Comparison of ENCODE assay signal across 8 mouse cellular contexts in genomic region chr5:148897941-148898417, GRCm38 (mm10). TPM values are rescaled to one million over a fixed set of nuclear protein-coding genes. Genes with fewer than 3 reads are reported as not detected.
A peak's percentile ranks its signal among the peaks of the same experiment; 100 is the strongest.
DNase-seq lines count a peak whose midpoint lies in the region; ATAC-seq and TF ChIP-seq lines count a peak whose summit lies in the region.

No protein-coding gene starts in this region.

- intact Hi-C loops in heart, postnatal 10 days (cut with DNase I): no loop called here
- intact Hi-C loops in gastrocnemius, postnatal 36 days (cut with DNase I): no loop called here

- H3K9ac ChIP-seq in intestine, embryonic 15.5 days: no peak overlapping the region
- H3K9ac ChIP-seq in intestine, embryonic 16.5 days (ENCODE audit: low read depth, low read length): no peak overlapping the region

- no peak overlapping the region for H3K4me2 ChIP-seq in intestine, embryonic 15.5 days (replicated peaks)
- H3K4me2 ChIP-seq in intestine, embryonic 16.5 days (ENCODE audit: low read depth, low read length): no peak overlapping the region

- ATAC-seq in intestine, embryonic 15.5 days: 0 out of 2 replicates have a peak, but pooled peaks have one; percentile 28
- ATAC-seq in intestine, embryonic 16.5 days: no peak

- no peak for TF ChIP-seq CTCF in brain, embryonic 14.5 days (IDR thresholded peaks at IDR 0.05; ENCODE audit: borderline replicate concordance, extremely low read depth, insufficient read depth, insufficient read length)

- 0 out of 2 replicates have a peak, but pooled peaks cover 5% of the 10 kb centered on the region for H3K36me3 ChIP-seq in intestine, embryonic 15.5 days
- H3K36me3 ChIP-seq in intestine, embryonic 16.5 days (ENCODE audit: control insufficient read depth, insufficient read depth, low read length): no peaks in the 10 kb centered on the region

- TF ChIP-seq POLR2A in brain, embryonic 14.5 days (IDR thresholded peaks at IDR 0.05; ENCODE audit: borderline replicate concordance, extremely low read depth, insufficient read depth, insufficient read length, poor library complexity, severe bottlenecking): no peak

- H3K27me3 ChIP-seq in intestine, embryonic 15.5 days (replicated peaks): no peaks in the 10 kb centered on the region
- H3K27me3 ChIP-seq in intestine, embryonic 16.5 days (replicated peaks; ENCODE audit: control insufficient read depth, insufficient read depth, low read length): no peaks in the 10 kb centered on the region

- DNase-seq in brain, embryonic 14.5 days (ENCODE audit: low read depth): peak; percentile 68
- DNase-seq in heart, postnatal 10 days: peak; percentile 18 to 32
- peak; percentile 67 for DNase-seq in lung, postnatal 10 days
- DNase-seq in urinary bladder, adult 18-20 months (ENCODE audit: low spot score in 2 of 2): no peak
- no peak for DNase-seq in right cerebral cortex, adult 2 months (ENCODE audit: low spot score in 2 of 2)
- no peak for DNase-seq in gastrocnemius, postnatal 36 days

- H3K9me3 ChIP-seq in intestine, embryonic 15.5 days: no peaks in the 10 kb centered on the region
- no peaks in the 10 kb centered on the region for H3K9me3 ChIP-seq in intestine, embryonic 16.5 days (ENCODE audit: control insufficient read depth, low read length)

- H3K4me1 ChIP-seq in intestine, embryonic 15.5 days (replicated peaks): 0 out of 2 replicates have a peak, but pooled peaks cover 4% of the 10 kb centered on the region
- H3K4me1 ChIP-seq in intestine, embryonic 16.5 days (ENCODE audit: control insufficient read depth, insufficient read depth, low read length): no peaks in the 10 kb centered on the region

- 69% methylated on average over 12 of the region's 12 CpGs for WGBS in intestine, embryonic 15.5 days
- 71% methylated on average over 12 of the region's 12 CpGs for WGBS in intestine, embryonic 16.5 days

- H3K27ac ChIP-seq in intestine, embryonic 15.5 days: no peak overlapping the region
- no peak overlapping the region for H3K27ac ChIP-seq in intestine, embryonic 16.5 days (ENCODE audit: low read length)

- no peak overlapping the region for H3K4me3 ChIP-seq in intestine, embryonic 15.5 days (replicated peaks)
- H3K4me3 ChIP-seq in intestine, embryonic 16.5 days (ENCODE audit: low read length): no peak overlapping the region

RNA-seq across cellular contexts. Expression of gene Katnal1, which starts 31.1 kb away (rescaled TPM):
- polyA plus RNA-seq in intestine, embryonic 15.5 days (2015; fragmentation: Nextera tagmentation; extraction: Ambion mirVana): 8.1 and 9.5 TPM in 2 replicates
- polyA plus RNA-seq in intestine, embryonic 16.5 days (2015; fragmentation: Nextera tagmentation; extraction: Ambion mirVana): 6.4 and 6.9 TPM in 2 replicates
- polyA plus RNA-seq in brain, embryonic 14.5 days (2012; rRNA removed): 21.4 and 27.0 TPM in 2 replicates
- total RNA-seq in heart, postnatal 10 days (2021): 1 to 10 TPM; 5.9 to 9.4 TPM
- total RNA-seq in gastrocnemius, postnatal 36 days (2021): 1 to 10 TPM; 4.3 to 5.0 TPM

Comparison
In these comparisons a context has a peak if more than half of its experiments do, and no peak if none do; other contexts are left out.
1. DNase-seq: peak in brain, embryonic 14.5 days (single experiment), heart, postnatal 10 days (2 of 2) and lung, postnatal 10 days (single experiment); none in urinary bladder, adult 18-20 months (0 of 2), right cerebral cortex, adult 2 months (0 of 2) and gastrocnemius, postnatal 36 days (0 of 2).